Mouse (Mus musculus) testis, adult 10 weeks (tissue): ENCODE data around the gene Smok3a. TPM values are rescaled to one million over a fixed set of nuclear protein-coding genes. Genes with fewer than 3 reads are reported as not detected.

ENCODE experiments used
- polyA plus RNA-seq: library from polyadenylated mRNA; stranded (reverse); fragments of 350-450 nt; fragmentation: Illumina TruSeq; extraction: RNeasy Lipid Tissue Mini Kit (QIAGEN cat#74804); gene quantifications from one replicate; pipeline ENCODE4 v1.2.3, GENCODE M21; 2014; ENCODE audit warnings: low read depth, low replicate concordance

The Smok3a gene
- 7.5 TPM for polyA plus RNA-seq

GRCm38 (mm10) chr5:138020961-138021479 lies at the start of gene Smok3a, which contains the start of gene Smok3b:
TSS of gene Smok3a (plus strand) at chr5:138021261.
TSS of gene Smok3b (plus strand) at chr5:138021429.

GRCm38 (mm10) chr5:137981300-137981699 lies 39.8 kb upstream of the Smok3a start, which contains the start of gene Azgp1:
TSS of gene Azgp1 (plus strand) at chr5:137981520.

GRCm38 (mm10) chr5:138052894-138053293 lies 31.8 kb downstream of the Smok3a start, which contains the start of gene Smok3c:
TSS of gene Smok3c (plus strand) at chr5:138053194.

Other genes with a start within 250 kb of the Smok3a start
- gene Ppp1r35, start 242.4 kb upstream of the Smok3a start, polyA plus RNA-seq: 3.4 TPM
- 26.1 TPM for gene Mepce, start 233.6 kb upstream of the Smok3a start, polyA plus RNA-seq
- 48.0 TPM for gene Zcwpw1, start 233.5 kb upstream of the Smok3a start, polyA plus RNA-seq
- 0.38 TPM for gene Pilra, start 185.0 kb upstream of the Smok3a start, polyA plus RNA-seq
- not detected for gene Pilrb1, start 163.2 kb upstream of the Smok3a start, polyA plus RNA-seq
- not detected for gene Pilrb2, start 149.4 kb upstream of the Smok3a start, polyA plus RNA-seq
- gene Cyp3a13, start 99.6 kb upstream of the Smok3a start, polyA plus RNA-seq: 0.39 TPM
- gene Gjc3, start 58.2 kb upstream of the Smok3a start, polyA plus RNA-seq: not detected
- 0.76 TPM for gene Azgp1, start 39.7 kb upstream of the Smok3a start, polyA plus RNA-seq
- 7.3 TPM for gene Smok3b, start 168 bp downstream of the Smok3a start, polyA plus RNA-seq
- 5.5 TPM for gene Smok3c, start 31.9 kb downstream of the Smok3a start, polyA plus RNA-seq
- 16.2 TPM for gene Zkscan1, start 63.8 kb downstream of the Smok3a start, polyA plus RNA-seq
- gene Zscan21, start 95.6 kb downstream of the Smok3a start, polyA plus RNA-seq: 109 TPM
- gene Zfp113, start 134.5 kb downstream of the Smok3a start, polyA plus RNA-seq: 6.7 TPM
- 89.9 TPM for gene Cops6, start 139.8 kb downstream of the Smok3a start, polyA plus RNA-seq
- gene Ap4m1, start 150.7 kb downstream of the Smok3a start, polyA plus RNA-seq: 10.5 TPM
- 62.1 TPM for gene Mcm7, start 151.2 kb downstream of the Smok3a start, polyA plus RNA-seq
- 14.1 TPM for gene Taf6, start 166.2 kb downstream of the Smok3a start, polyA plus RNA-seq
- gene Cnpy4, start 166.2 kb downstream of the Smok3a start, polyA plus RNA-seq: 2.8 TPM
- gene Mblac1, start 173.1 kb downstream of the Smok3a start, polyA plus RNA-seq: 0.32 TPM
- 0.14 TPM for gene Nxpe5, start 204.6 kb downstream of the Smok3a start, polyA plus RNA-seq
- gene Lamtor4, start 234.2 kb downstream of the Smok3a start, polyA plus RNA-seq: 0.27 TPM
- gene BC037034, start 242.8 kb downstream of the Smok3a start, polyA plus RNA-seq: 3.5 TPM